Mouse (Mus musculus): Measurements from ENCODE around the gene Slc27a3.
"Not testable (repeated sequence)": the region's sequence is repeated elsewhere in the genome, so short reads cannot be mapped to it uniquely, and the experiment has no call there.

The Slc27a3 gene

GRCm38 (mm10) chr3:90347847-90348246 is 41.9 kb downstream of the Slc27a3 start:
- no peak for DNase-seq (ENCODE audit: low read depth in 1 of 2, low spot score in 2 of 2)

- DNase-seq (ENCODE audit: low read depth in 1 of 2, low spot score in 2 of 2), result not testable (repeated sequence)
Measured at GRCm38 (mm10) chr3:90342853-90343252, 46.9 kb downstream of the Slc27a3 start.

GRCm38 (mm10) chr3:90340177-90340576 is 49.6 kb downstream of the Slc27a3 start:
- no peak for DNase-seq (ENCODE audit: low read depth in 1 of 2, low spot score in 2 of 2)

GRCm38 (mm10) chr3:90338190-90338589 is 51.5 kb downstream of the Slc27a3 start:
- no peak for DNase-seq (ENCODE audit: low read depth in 1 of 2, low spot score in 2 of 2)

- DNase-seq (ENCODE audit: low read depth in 1 of 2, low spot score in 2 of 2), result no peak
Measured at GRCm38 (mm10) chr3:90335517-90335916, 54.2 kb downstream of the Slc27a3 start.
